Mouse (Mus musculus) forebrain, embryonic 14.5 days (tissue): ENCODE measurements around the gene Hectd4. TPM values are rescaled to one million over a fixed set of nuclear protein-coding genes. Genes with fewer than 3 reads are reported as not detected.

Experiments
- ATAC-seq: fragments of 200-750 bp; cut with Nextera tagmentation; 2 replicates; pipeline ENCODE4 v1.8.0; 2017; ENCODE audit warnings: mild to moderate bottlenecking, moderate library complexity
- DNase-seq: peaks from one replicate; pipeline ENCODE4 v3.0.0-alpha.2; 2015; ENCODE audit warnings: low spot score
- H3K27ac ChIP-seq: fragments of 300-500 bp; sonication (generic); 2 replicates; pipeline ENCODE4 v1.5.1; 2014; ENCODE audit warnings: low read depth, mild to moderate bottlenecking, control low read depth, low read length, moderate library complexity
- H3K27me3 ChIP-seq: fragments of 300-500 bp; sonication (generic); replicated peaks from 2 replicates; pipeline ENCODE4 v1.6.1; 2014; ENCODE audit warnings: low read length, control low read depth, mixed read lengths; ENCODE audit not compliant: control insufficient read depth, insufficient read depth
- H3K36me3 ChIP-seq: fragments of 300-500 bp; sonication (generic); 2 replicates; pipeline ENCODE4 v1.6.1; 2014; ENCODE audit warnings: low read length, control low read depth; ENCODE audit not compliant: control insufficient read depth, insufficient read depth
- H3K4me1 ChIP-seq: fragments of 300-500 bp; sonication (generic); 2 replicates; pipeline ENCODE4 v1.6.1; 2014; ENCODE audit warnings: antibody characterized with exemption, low read length, control low read depth; ENCODE audit not compliant: control insufficient read depth, insufficient read depth
- H3K4me2 ChIP-seq: fragments of 300-500 bp; sonication (generic); 2 replicates; pipeline ENCODE4 v1.6.1; 2014; ENCODE audit warnings: mild to moderate bottlenecking, control low read depth, low read length
- H3K4me3 ChIP-seq: fragments of 300-500 bp; sonication (generic); 2 replicates; pipeline ENCODE4 v1.5.1; 2014; ENCODE audit warnings: low read depth, low read length, control low read depth
- H3K9ac ChIP-seq: fragments of 300-500 bp; sonication (generic); 2 replicates; pipeline ENCODE4 v1.6.1; 2014; ENCODE audit warnings: mild to moderate bottlenecking, low read length, control low read depth, moderate library complexity
- H3K9me3 ChIP-seq: fragments of 300-500 bp; sonication (generic); replicated peaks from 2 replicates; pipeline ENCODE4 v1.6.1; 2016; ENCODE audit warnings: low read length, control low read depth, mixed read lengths; ENCODE audit not compliant: control insufficient read depth
- WGBS: fragments of 180-500 bp; shearing (Covaris S2); extraction: QIAGEN DNeasy Blood & Tissue Kit; methylation state at CpG from one replicate; pipeline ENCODE4 v1.1.7; 2014; 5-methylcytosine and 5-hydroxymethylcytosine counted together
- polyA plus RNA-seq: library from polyadenylated mRNA; unstranded; fragments of >200 nt; fragmentation: Nextera tagmentation; extraction: Ambion mirVana; gene quantifications from 2 replicates; pipeline ENCODE4 v1.2.1, GENCODE M21; 2014

Gene Hectd4
- polyA plus RNA-seq, 1 experiment from 2014 or later, result 15.8 TPM

- no peak overlapping the region for H3K4me3 ChIP-seq
- H3K9me3 ChIP-seq, result no peaks in the 10 kb centered on the region
- no peak overlapping the region for H3K27ac ChIP-seq
- H3K4me1 ChIP-seq, result peaks cover 15% of the 10 kb centered on the region
- no peak overlapping the region for H3K4me2 ChIP-seq
- DNase-seq (no peak), ATAC-seq (no peak)
- no peaks in the 10 kb centered on the region for H3K27me3 ChIP-seq
- peak overlapping the region; percentile 21; the same call in 1 of the 2 replicates for H3K9ac ChIP-seq
- 85% methylated on average over 9 of the region's 9 CpGs for WGBS
- no peaks in the 10 kb centered on the region for H3K36me3 ChIP-seq
Measured at GRCm38 (mm10) chr5:121189182-121189581, 30.8 kb upstream of the Hectd4 start.

- H3K9ac ChIP-seq, result peak overlapping the region; percentile 91
- peak overlapping the region; percentile 84 for H3K4me2 ChIP-seq
- H3K27me3 ChIP-seq, result no peaks in the 10 kb centered on the region
- H3K4me3 ChIP-seq, result peak overlapping the region; percentile 93
- no peaks in the 10 kb centered on the region for H3K9me3 ChIP-seq
- H3K27ac ChIP-seq, result peak overlapping the region; percentile 71; the same call in 1 of the 2 replicates
- DNase-seq (no peak), ATAC-seq (no peak)
- no peaks in the 10 kb centered on the region for H3K36me3 ChIP-seq
- 28% methylated on average over 21 of the region's 21 CpGs for WGBS
- H3K4me1 ChIP-seq, result peaks cover 11% of the 10 kb centered on the region
Measured at GRCm38 (mm10) chr5:121190210-121190835, 29.7 kb upstream of the Hectd4 start.

GRCm38 (mm10) chr5:121190836-121191583 lies 29.0 kb upstream of the Hectd4 start, which contains the start of gene Ptpn11:
TSS of gene Ptpn11 (minus strand) at chr5:121191397.
- Histone ChIP-seq H3K27ac (peak within 1 kb of the TSS; percentile 71), H3K4me1 (peaks cover 11% of the 10 kb centered on the region), H3K9ac (peak within 1 kb of the TSS; percentile 91), H3K27me3 (no peaks in the 10 kb centered on the region), H3K36me3 (no peaks in the 10 kb centered on the region), H3K9me3 (no peaks in the 10 kb centered on the region), H3K4me3 (peak within 1 kb of the TSS; percentile 93), H3K4me2 (peak within 1 kb of the TSS; percentile 84)
- WGBS, result 1% methylated on average over 68 of the region's 98 CpGs
- DNase-seq, result peak; percentile 85
- ATAC-seq, result peak; percentile 97

GRCm38 (mm10) chr5:121191584-121191906 lies 28.5 kb upstream of the Hectd4 start:
- H3K9ac ChIP-seq, result peak overlapping the region; percentile 91
- H3K9me3 ChIP-seq, result no peaks in the 10 kb centered on the region
- peaks cover 11% of the 10 kb centered on the region for H3K4me1 ChIP-seq
- DNase-seq (no peak), ATAC-seq (peak; percentile 63)
- no peaks in the 10 kb centered on the region for H3K27me3 ChIP-seq
- WGBS, result 11% methylated on average over 17 of the region's 17 CpGs
- H3K4me2 ChIP-seq, result peak overlapping the region; percentile 84
- peak overlapping the region; percentile 71 for H3K27ac ChIP-seq
- no peaks in the 10 kb centered on the region for H3K36me3 ChIP-seq
- peak overlapping the region; percentile 93 for H3K4me3 ChIP-seq

GRCm38 (mm10) chr5:121194173-121194572 lies 25.8 kb upstream of the Hectd4 start:
- no peak for DNase-seq
- 7% methylated on average over 1 of the region's 1 CpGs for WGBS
- no peak for ATAC-seq

GRCm38 (mm10) chr5:121196764-121197163 lies 23.3 kb upstream of the Hectd4 start:
- no peak for DNase-seq
- 55% methylated on average over 5 of the region's 5 CpGs for WGBS
- ATAC-seq, result no peak
- H3K36me3 ChIP-seq, result no peaks in the 10 kb centered on the region
- H3K4me2 ChIP-seq, result no peak overlapping the region
- H3K27me3 ChIP-seq, result no peaks in the 10 kb centered on the region
- H3K4me1 ChIP-seq, result no peaks in the 10 kb centered on the region
- H3K9ac ChIP-seq, result no peak overlapping the region
- H3K4me3 ChIP-seq, result no peak overlapping the region
- H3K9me3 ChIP-seq, result no peaks in the 10 kb centered on the region
- H3K27ac ChIP-seq, result no peak overlapping the region

More at GRCm38 (mm10) chr5:121194173-121194572, 25.8 kb upstream of the Hectd4 start:
- H3K27me3 ChIP-seq, result no peaks in the 10 kb centered on the region
- no peak overlapping the region for H3K9ac ChIP-seq
- no peak overlapping the region for H3K4me2 ChIP-seq
- no peak overlapping the region for H3K4me3 ChIP-seq
- no peak overlapping the region for H3K27ac ChIP-seq
- no peaks in the 10 kb centered on the region for H3K36me3 ChIP-seq
- H3K9me3 ChIP-seq, result no peaks in the 10 kb centered on the region
- peaks cover 7% of the 10 kb centered on the region for H3K4me1 ChIP-seq

- Histone ChIP-seq H3K27ac (no peak overlapping the region), H3K27me3 (no peaks in the 10 kb centered on the region), H3K4me3 (no peak overlapping the region), H3K9ac (no peak overlapping the region), H3K4me2 (no peak overlapping the region), H3K9me3 (no peaks in the 10 kb centered on the region), H3K4me1 (no peaks in the 10 kb centered on the region), H3K36me3 (no peaks in the 10 kb centered on the region)
- DNase-seq, result no peak
- ATAC-seq, result no peak
- WGBS, result 80% methylated on average over 2 of the region's 2 CpGs
Measured at GRCm38 (mm10) chr5:121197337-121197736, 22.7 kb upstream of the Hectd4 start.

GRCm38 (mm10) chr5:121198376-121198775 lies 21.6 kb upstream of the Hectd4 start:
- WGBS, result 86% methylated on average over 5 of the region's 5 CpGs

GRCm38 (mm10) chr5:121201739-121202138 lies 18.3 kb upstream of the Hectd4 start:
- no peak overlapping the region for H3K4me3 ChIP-seq
- H3K4me2 ChIP-seq, result no peak overlapping the region
- ATAC-seq (no peak), DNase-seq (peak; percentile 71)
- 45% methylated on average over 3 of the region's 3 CpGs for WGBS
- H3K9me3 ChIP-seq, result no peaks in the 10 kb centered on the region
- no peaks in the 10 kb centered on the region for H3K27me3 ChIP-seq
- H3K36me3 ChIP-seq, result peaks cover 13% of the 10 kb centered on the region
- H3K9ac ChIP-seq, result no peak overlapping the region
- peaks cover 8% of the 10 kb centered on the region for H3K4me1 ChIP-seq
- no peak overlapping the region for H3K27ac ChIP-seq

More at GRCm38 (mm10) chr5:121198376-121198775, 21.6 kb upstream of the Hectd4 start:
- Histone ChIP-seq H3K4me1 (no peaks in the 10 kb centered on the region), H3K9me3 (no peaks in the 10 kb centered on the region), H3K4me3 (no peak overlapping the region), H3K27me3 (no peaks in the 10 kb centered on the region), H3K9ac (no peak overlapping the region), H3K36me3 (no peaks in the 10 kb centered on the region), H3K4me2 (no peak overlapping the region), H3K27ac (no peak overlapping the region)
- ATAC-seq (no peak), DNase-seq (no peak)
